Mouse (Mus musculus): ENCODE measurements around the gene Capza1.

- TF ChIP-seq CTCF (IDR thresholded peaks at IDR 0.05; ENCODE audit: extremely low read depth, insufficient read length, insufficient replicate concordance, low read depth, low read length) (no peak), POLR2A (IDR thresholded peaks at IDR 0.05; ENCODE audit: low read depth, low read length) (no peak)
Measured at GRCm38 (mm10) chr3:104905389-104905788, 41.1 kb upstream of the Capza1 start.
